Mouse (Mus musculus) bone marrow macrophage, adult 2 months (primary cell): ENCODE results near the gene Trim2. TPM values are rescaled to one million over a fixed set of nuclear protein-coding genes. Genes with fewer than 3 reads are reported as not detected.

Source experiments
- H3K27ac ChIP-seq: 2 replicates; pipeline ENCODE4 v1.5.1; 2012; ENCODE audit warnings: low read depth, low read length; ENCODE audit not compliant: insufficient read depth
- H3K4me1 ChIP-seq: 2 replicates; pipeline ENCODE4 v1.6.1; 2012; ENCODE audit warnings: low read length; ENCODE audit not compliant: control insufficient read depth, insufficient read depth
- H3K4me3 ChIP-seq: 2 replicates; pipeline ENCODE4 v1.5.1; 2012; ENCODE audit warnings: mild to moderate bottlenecking, low read length, moderate library complexity; ENCODE audit not compliant: insufficient read depth
- CTCF ChIP-seq: IDR thresholded peaks from 2 replicates; pipeline ENCODE4 v1.5.1; 2012; ENCODE audit warnings: low read depth, mild to moderate bottlenecking, low read length, moderate library complexity
- POLR2A ChIP-seq: IDR thresholded peaks from 2 replicates; pipeline ENCODE4 v1.6.1; 2012; ENCODE audit warnings: mild to moderate bottlenecking, low read depth, low read length, borderline replicate concordance
- polyA plus RNA-seq: library from polyadenylated mRNA; stranded (reverse); fragments of >200 nt; gene quantifications from 2 replicates; pipeline ENCODE4 v1.2.4, GENCODE M21; 2012; ENCODE audit not compliant: missing spikeins, insufficient read depth, insufficient read length

Gene Trim2
- polyA plus RNA-seq, 1 experiment = 2.0 TPM

GRCm38 (mm10) chr3:84135387-84135786 lies 171.3 kb downstream of the Trim2 start:
- H3K4me1 ChIP-seq = no peaks in the 10 kb centered on the region
- no peak overlapping the region for H3K27ac ChIP-seq
- TF ChIP-seq CTCF (no peak), POLR2A (no peak)
- H3K4me3 ChIP-seq = no peak overlapping the region

GRCm38 (mm10) chr3:84131369-84131768 lies 175.3 kb downstream of the Trim2 start:
- Histone ChIP-seq H3K4me3 (no peak overlapping the region), H3K4me1 (peaks cover 23% of the 10 kb centered on the region)
- no peak for TF ChIP-seq CTCF

GRCm38 (mm10) chr3:84130776-84131175 lies 175.9 kb downstream of the Trim2 start:
- Histone ChIP-seq H3K4me3 (no peak overlapping the region), H3K4me1 (peaks cover 28% of the 10 kb centered on the region), H3K27ac (no peak overlapping the region)
- TF ChIP-seq CTCF (no peak), POLR2A (no peak)

More at GRCm38 (mm10) chr3:84131369-84131768, 175.3 kb downstream of the Trim2 start:
- H3K27ac ChIP-seq = no peak overlapping the region

- no peak overlapping the region for H3K4me3 ChIP-seq
- H3K4me1 ChIP-seq = peaks cover 30% of the 10 kb centered on the region
- peak overlapping the region; percentile 61 for H3K27ac ChIP-seq
- TF ChIP-seq POLR2A = no peak
- no peak for TF ChIP-seq CTCF
Measured at GRCm38 (mm10) chr3:84128871-84129870, 177.5 kb downstream of the Trim2 start.

GRCm38 (mm10) chr3:84127431-84127830 lies 179.2 kb downstream of the Trim2 start:
- TF ChIP-seq POLR2A (no peak), CTCF (no peak)
- no peak overlapping the region for H3K27ac ChIP-seq
- H3K4me1 ChIP-seq = peaks cover 30% of the 10 kb centered on the region
- no peak overlapping the region for H3K4me3 ChIP-seq

- H3K4me3 ChIP-seq = no peak overlapping the region
- TF ChIP-seq CTCF (no peak), POLR2A (no peak)
- no peak overlapping the region for H3K27ac ChIP-seq
- H3K4me1 ChIP-seq = peaks cover 30% of the 10 kb centered on the region
Measured at GRCm38 (mm10) chr3:84126721-84127120, 180.0 kb downstream of the Trim2 start.

- no peak overlapping the region for H3K4me3 ChIP-seq
- H3K4me1 ChIP-seq = peaks cover 30% of the 10 kb centered on the region
- TF ChIP-seq CTCF (no peak), POLR2A (no peak)
- H3K27ac ChIP-seq = no peak overlapping the region
Measured at GRCm38 (mm10) chr3:84125704-84126289, 180.9 kb downstream of the Trim2 start.

GRCm38 (mm10) chr3:84123461-84123860 lies 183.2 kb downstream of the Trim2 start:
- Histone ChIP-seq H3K4me3 (no peak overlapping the region), H3K4me1 (peaks cover 18% of the 10 kb centered on the region), H3K27ac (no peak overlapping the region)
- TF ChIP-seq POLR2A (no peak), CTCF (no peak)

GRCm38 (mm10) chr3:84118718-84119117 lies 188.0 kb downstream of the Trim2 start:
- no peak overlapping the region for H3K27ac ChIP-seq
- no peaks in the 10 kb centered on the region for H3K4me1 ChIP-seq
- no peak overlapping the region for H3K4me3 ChIP-seq
- TF ChIP-seq POLR2A = no peak
- TF ChIP-seq CTCF = no peak

- no peaks in the 10 kb centered on the region for H3K4me1 ChIP-seq
- TF ChIP-seq CTCF = no peak
- no peak for TF ChIP-seq POLR2A
- no peak overlapping the region for H3K4me3 ChIP-seq
- no peak overlapping the region for H3K27ac ChIP-seq
Measured at GRCm38 (mm10) chr3:84118178-84118577, 188.5 kb downstream of the Trim2 start.

Other genes with a start within 250 kb of the Trim2 start
- gene Mnd1, start 151.1 kb downstream of the Trim2 start, polyA plus RNA-seq = 2.3 and 2.6 TPM in 2 replicates
- 0.87 TPM in 1 of 2 replicates, not detected in the other for gene Gm6525, start 132.8 kb downstream of the Trim2 start, polyA plus RNA-seq
- gene Fhdc1, start 173.6 kb upstream of the Trim2 start, polyA plus RNA-seq = 0.46 and 1.5 TPM in 2 replicates